Mouse (Mus musculus): ENCODE results near the gene Frk. TPM values are rescaled to one million over a fixed set of nuclear protein-coding genes. Genes with fewer than 3 reads are reported as not detected.
"Not testable (repeated sequence)": the region's sequence is repeated elsewhere in the genome, so short reads cannot be mapped to it uniquely, and the experiment has no call there.

The Frk gene
- polyA plus RNA-seq, 1 experiment from 2014 or later, result 2.6 TPM

- 88% methylated on average over 3 of the region's 3 CpGs for WGBS
- Histone ChIP-seq H3K27ac (ENCODE audit: low read depth, low read length) (no peak overlapping the region), H3K4me2 (replicated peaks; ENCODE audit: low read depth, low read length) (no peak overlapping the region), H3K9me3 (ENCODE audit: control insufficient read depth, low read length) (no peaks in the 10 kb centered on the region), H3K4me1 (replicated peaks; ENCODE audit: control insufficient read depth, insufficient read depth, low read length) (no peaks in the 10 kb centered on the region), H3K27me3 (ENCODE audit: control insufficient read depth, insufficient read depth, low read length) (no peaks in the 10 kb centered on the region), H3K36me3 (ENCODE audit: control insufficient read depth, insufficient read depth, low read length) (no peaks in the 10 kb centered on the region), H3K9ac (ENCODE audit: low read depth, low read length) (no peak overlapping the region), H3K4me3 (ENCODE audit: low read depth, low read length) (no peak overlapping the region)
- no peak for DNase-seq (ENCODE audit: low spot score)
- ATAC-seq (ENCODE audit: low FRiP score), result no peak
Measured at GRCm38 (mm10) chr10:34541717-34542490, 58.7 kb downstream of the Frk start.

- H3K4me1 ChIP-seq (replicated peaks; ENCODE audit: control insufficient read depth, insufficient read depth, low read length), result no peaks in the 10 kb centered on the region
- H3K4me3 ChIP-seq (ENCODE audit: low read depth, low read length), result no peak overlapping the region
- H3K36me3 ChIP-seq (ENCODE audit: control insufficient read depth, insufficient read depth, low read length), result no peaks in the 10 kb centered on the region
- H3K27ac ChIP-seq (ENCODE audit: low read depth, low read length), result no peak overlapping the region
- no peaks in the 10 kb centered on the region for H3K27me3 ChIP-seq (ENCODE audit: control insufficient read depth, insufficient read depth, low read length)
- no peak overlapping the region for H3K4me2 ChIP-seq (replicated peaks; ENCODE audit: low read depth, low read length)
- DNase-seq (ENCODE audit: low spot score) (peak; percentile 16), ATAC-seq (ENCODE audit: low FRiP score) (peak; percentile 84)
- no peaks in the 10 kb centered on the region for H3K9me3 ChIP-seq (ENCODE audit: control insufficient read depth, low read length)
- H3K9ac ChIP-seq (ENCODE audit: low read depth, low read length), result no peak overlapping the region
- WGBS, result 73% methylated on average over 5 of the region's 5 CpGs
Measured at GRCm38 (mm10) chr10:34550612-34551011, 67.4 kb downstream of the Frk start.

GRCm38 (mm10) chr10:34551636-34552035 is 68.4 kb downstream of the Frk start:
- no peaks in the 10 kb centered on the region for H3K27me3 ChIP-seq (ENCODE audit: control insufficient read depth, insufficient read depth, low read length)
- DNase-seq (ENCODE audit: low spot score), result no peak
- no peak overlapping the region for H3K27ac ChIP-seq (ENCODE audit: low read depth, low read length)
- no peak overlapping the region for H3K4me2 ChIP-seq (replicated peaks; ENCODE audit: low read depth, low read length)
- no peak overlapping the region for H3K9ac ChIP-seq (ENCODE audit: low read depth, low read length)
- H3K9me3 ChIP-seq (ENCODE audit: control insufficient read depth, low read length), result no peaks in the 10 kb centered on the region
- ATAC-seq (ENCODE audit: low FRiP score), result no peak
- H3K4me1 ChIP-seq (replicated peaks; ENCODE audit: control insufficient read depth, insufficient read depth, low read length), result no peaks in the 10 kb centered on the region
- 85% methylated on average over 5 of the region's 5 CpGs for WGBS
- no peak overlapping the region for H3K4me3 ChIP-seq (ENCODE audit: low read depth, low read length)
- no peaks in the 10 kb centered on the region for H3K36me3 ChIP-seq (ENCODE audit: control insufficient read depth, insufficient read depth, low read length)

- 96% methylated on average over 1 of the region's 1 CpGs for whole genome bisulfite sequencing
- Histone ChIP-seq H3K36me3 (ENCODE audit: control insufficient read depth, insufficient read depth, low read length) (no peaks in the 10 kb centered on the region), H3K27ac (ENCODE audit: low read depth, low read length) (no peak overlapping the region), H3K4me1 (replicated peaks; ENCODE audit: control insufficient read depth, insufficient read depth, low read length) (no peaks in the 10 kb centered on the region), H3K4me3 (ENCODE audit: low read depth, low read length) (no peak overlapping the region), H3K27me3 (ENCODE audit: control insufficient read depth, insufficient read depth, low read length) (no peaks in the 10 kb centered on the region), H3K9me3 (ENCODE audit: control insufficient read depth, low read length) (no peaks in the 10 kb centered on the region), H3K9ac (ENCODE audit: low read depth, low read length) (no peak overlapping the region), H3K4me2 (replicated peaks; ENCODE audit: low read depth, low read length) (no peak overlapping the region)
- ATAC-seq (ENCODE audit: low FRiP score), result no peak
- DNase-seq (ENCODE audit: low spot score), result no peak
Measured at GRCm38 (mm10) chr10:34563518-34564176, 80.4 kb downstream of the Frk start.

- no peaks in the 10 kb centered on the region for H3K4me1 ChIP-seq (replicated peaks; ENCODE audit: control insufficient read depth, insufficient read depth, low read length)
- no peak overlapping the region for H3K9ac ChIP-seq (ENCODE audit: low read depth, low read length)
- DNase-seq (ENCODE audit: low spot score) (no peak), ATAC-seq (ENCODE audit: low FRiP score) (no peak)
- H3K4me3 ChIP-seq (ENCODE audit: low read depth, low read length), result no peak overlapping the region
- no peak overlapping the region for H3K4me2 ChIP-seq (replicated peaks; ENCODE audit: low read depth, low read length)
- H3K9me3 ChIP-seq (ENCODE audit: control insufficient read depth, low read length), result no peaks in the 10 kb centered on the region
- no peaks in the 10 kb centered on the region for H3K36me3 ChIP-seq (ENCODE audit: control insufficient read depth, insufficient read depth, low read length)
- no peak overlapping the region for H3K27ac ChIP-seq (ENCODE audit: low read depth, low read length)
- H3K27me3 ChIP-seq (ENCODE audit: control insufficient read depth, insufficient read depth, low read length), result no peaks in the 10 kb centered on the region
Measured at GRCm38 (mm10) chr10:34615474-34615873, 132.3 kb downstream of the Frk start.

GRCm38 (mm10) chr10:34617216-34617615 is 134.0 kb downstream of the Frk start:
- no peaks in the 10 kb centered on the region for H3K9me3 ChIP-seq (ENCODE audit: control insufficient read depth, low read length)
- WGBS, result 71% methylated on average over 2 of the region's 2 CpGs
- no peak for ATAC-seq (ENCODE audit: low FRiP score)
- H3K36me3 ChIP-seq (ENCODE audit: control insufficient read depth, insufficient read depth, low read length), result no peaks in the 10 kb centered on the region
- no peak overlapping the region for H3K27ac ChIP-seq (ENCODE audit: low read depth, low read length)
- H3K27me3 ChIP-seq (ENCODE audit: control insufficient read depth, insufficient read depth, low read length), result no peaks in the 10 kb centered on the region
- peak; percentile 28 for DNase-seq (ENCODE audit: low spot score)
- no peaks in the 10 kb centered on the region for H3K4me1 ChIP-seq (replicated peaks; ENCODE audit: control insufficient read depth, insufficient read depth, low read length)
- no peak overlapping the region for H3K9ac ChIP-seq (ENCODE audit: low read depth, low read length)
- H3K4me3 ChIP-seq (ENCODE audit: low read depth, low read length), result no peak overlapping the region
- H3K4me2 ChIP-seq (replicated peaks; ENCODE audit: low read depth, low read length), result no peak overlapping the region

GRCm38 (mm10) chr10:34618490-34618889 is 135.3 kb downstream of the Frk start:
- no peak for DNase-seq (ENCODE audit: low spot score)
- Histone ChIP-seq H3K4me2 (replicated peaks; ENCODE audit: low read depth, low read length) (no peak overlapping the region), H3K27ac (ENCODE audit: low read depth, low read length) (no peak overlapping the region), H3K27me3 (ENCODE audit: control insufficient read depth, insufficient read depth, low read length) (no peaks in the 10 kb centered on the region), H3K4me1 (replicated peaks; ENCODE audit: control insufficient read depth, insufficient read depth, low read length) (no peaks in the 10 kb centered on the region), H3K36me3 (ENCODE audit: control insufficient read depth, insufficient read depth, low read length) (no peaks in the 10 kb centered on the region), H3K9me3 (ENCODE audit: control insufficient read depth, low read length) (no peaks in the 10 kb centered on the region), H3K4me3 (ENCODE audit: low read depth, low read length) (no peak overlapping the region), H3K9ac (ENCODE audit: low read depth, low read length) (no peak overlapping the region)
- WGBS, result 58% methylated on average over 3 of the region's 3 CpGs
- ATAC-seq (ENCODE audit: low FRiP score), result no peak

- DNase-seq (ENCODE audit: low spot score); H3K4me3 ChIP-seq (ENCODE audit: low read depth, low read length); H3K9me3 ChIP-seq (ENCODE audit: control insufficient read depth, low read length); H3K36me3 ChIP-seq (ENCODE audit: control insufficient read depth, insufficient read depth, low read length); ATAC-seq (ENCODE audit: low FRiP score); H3K4me1 ChIP-seq (replicated peaks; ENCODE audit: control insufficient read depth, insufficient read depth, low read length); H3K9ac ChIP-seq (ENCODE audit: low read depth, low read length); H3K27me3 ChIP-seq (ENCODE audit: control insufficient read depth, insufficient read depth, low read length); H3K4me2 ChIP-seq (replicated peaks; ENCODE audit: low read depth, low read length); H3K27ac ChIP-seq (ENCODE audit: low read depth, low read length): not testable (repeated sequence)
- 87% methylated on average over 8 of the region's 8 CpGs for WGBS
Measured at GRCm38 (mm10) chr10:34620540-34620939, 137.3 kb downstream of the Frk start.

GRCm38 (mm10) chr10:34638245-34638644 is 155.0 kb downstream of the Frk start:
- H3K4me1 ChIP-seq (replicated peaks; ENCODE audit: control insufficient read depth, insufficient read depth, low read length), result no peaks in the 10 kb centered on the region
- no peaks in the 10 kb centered on the region for H3K9me3 ChIP-seq (ENCODE audit: control insufficient read depth, low read length)
- H3K9ac ChIP-seq (ENCODE audit: low read depth, low read length), result no peak overlapping the region
- no peak for DNase-seq (ENCODE audit: low spot score)
- H3K27me3 ChIP-seq (ENCODE audit: control insufficient read depth, insufficient read depth, low read length), result no peaks in the 10 kb centered on the region
- no peak overlapping the region for H3K27ac ChIP-seq (ENCODE audit: low read depth, low read length)
- no peak overlapping the region for H3K4me3 ChIP-seq (ENCODE audit: low read depth, low read length)
- 78% methylated on average over 1 of the region's 1 CpGs for WGBS
- no peaks in the 10 kb centered on the region for H3K36me3 ChIP-seq (ENCODE audit: control insufficient read depth, insufficient read depth, low read length)
- ATAC-seq (ENCODE audit: low FRiP score), result no peak
- H3K4me2 ChIP-seq (replicated peaks; ENCODE audit: low read depth, low read length), result no peak overlapping the region

Data from hindbrain, embryonic 11.5 days (tissue).